14 mouse cellular contexts compared by ENCODE assay signal in the genomic region with DNA sequence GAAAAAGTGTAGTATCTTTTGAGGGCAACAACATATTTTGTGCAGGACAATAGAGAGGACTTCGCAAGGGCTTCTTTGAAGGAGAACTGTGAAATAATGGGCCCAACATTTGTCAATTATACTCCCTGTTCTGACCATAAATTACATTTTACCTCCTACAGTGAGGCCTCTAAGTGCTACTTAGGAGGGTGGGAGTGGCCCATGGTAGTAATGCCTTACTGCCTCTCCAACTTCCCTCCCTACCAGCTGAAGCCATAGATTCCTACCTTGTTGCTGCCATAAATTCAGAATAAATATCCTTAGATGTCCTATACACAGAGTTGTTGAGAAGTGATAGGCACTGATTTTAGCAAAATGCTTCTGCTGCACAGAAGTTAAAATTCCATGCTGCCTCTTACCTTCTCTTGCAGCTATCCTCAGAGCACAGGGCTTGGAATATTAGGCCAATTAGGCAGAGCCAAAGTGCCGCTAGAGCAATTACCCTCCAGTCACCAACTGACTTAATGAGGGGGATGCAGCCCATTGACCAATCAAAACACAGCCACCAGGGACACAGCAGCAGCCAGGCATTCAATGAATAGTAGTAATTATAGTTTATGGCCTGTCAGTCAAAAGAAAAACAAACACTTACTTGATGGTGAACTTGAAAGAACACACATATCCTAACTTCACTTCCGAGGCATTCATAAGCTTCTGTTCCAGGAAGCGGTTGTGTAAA. TPM values are rescaled to one million over a fixed set of nuclear protein-coding genes. Genes with fewer than 3 reads are reported as not detected.
DNase-seq lines count a peak whose midpoint lies in the region; ATAC-seq and TF ChIP-seq lines count a peak whose summit lies in the region.
"Had no signal": no experiment of that assay in that cellular context is flagged by ENCODE, and none has a peak within 500 bp of the region (broad histone marks: within the 10 kb centered on the region; RNA-seq: fewer than 3 reads in every experiment).

No protein-coding gene starts in this region.

- DNase-seq in layer of hippocampus, adult 2 months (ENCODE audit: low spot score in 2 of 2), result peak; percentile 14 to 16
- DNase-seq in layer of hippocampus, adult 18-20 months (ENCODE audit: low spot score in 2 of 2), result no peak
- DNase-seq in intestine, embryonic 14.5 days (ENCODE audit: low spot score), result no peak
- no peak for DNase-seq in thymus, postnatal 14 days
- no peak for DNase-seq in thymus, adult 2 months
- no peak for DNase-seq in adipocyte (ENCODE audit: low spot score)
- DNase-seq: cerebellum, adult 9-11 months; heart, postnatal 10 days; right cerebral cortex, postnatal 25 days had no signal

- ATAC-seq in forebrain, embryonic 13.5 days, result peak; percentile 96
- 0 out of 2 replicates have a peak, but pooled peaks have one; percentile 43 for ATAC-seq in intestine, embryonic 14.5 days (replicated peaks; ENCODE audit: low FRiP score, low TSS enrichment, low read depth)
- ATAC-seq in midbrain, embryonic 13.5 days, result peak; percentile 84
- ATAC-seq: lung, postnatal 0 days had no signal

- no peak for TF ChIP-seq CTCF in layer of hippocampus, adult 2 months (conservative IDR thresholded peaks at IDR 0.05)
- no peak for TF ChIP-seq CTCF in thymus, adult 2 months (IDR thresholded peaks at IDR 0.05; ENCODE audit: borderline replicate concordance, control insufficient read depth, extremely low read depth, insufficient read depth, low read length, poor library complexity)

- no peaks in the 10 kb centered on the region for H3K9me3 ChIP-seq in forebrain, embryonic 13.5 days (replicated peaks)
- H3K9me3 ChIP-seq in intestine, embryonic 14.5 days (ENCODE audit: control insufficient read depth, low read length), result no peaks in the 10 kb centered on the region
- no peaks in the 10 kb centered on the region for H3K9me3 ChIP-seq in midbrain, embryonic 13.5 days
- H3K9me3 ChIP-seq: limb, embryonic 15.5 days had no signal

- no peak for TF ChIP-seq POLR2A in thymus, adult 2 months (IDR thresholded peaks at IDR 0.05; ENCODE audit: control insufficient read depth, extremely low read depth, insufficient read depth, low read length, poor library complexity)

- WGBS in forebrain, embryonic 13.5 days, result 14% methylated on average over 4 of the region's 4 CpGs
- 60% methylated on average over 4 of the region's 4 CpGs for WGBS in intestine, embryonic 14.5 days
- 67% methylated on average over 4 of the region's 4 CpGs for WGBS in midbrain, embryonic 13.5 days
- WGBS in thymus, adult 2 months, result 97% methylated on average over 4 of the region's 4 CpGs

- H3K4me1 ChIP-seq in forebrain, embryonic 13.5 days, result peaks cover 20% of the 10 kb centered on the region
- no peaks in the 10 kb centered on the region for H3K4me1 ChIP-seq in intestine, embryonic 14.5 days (replicated peaks; ENCODE audit: control insufficient read depth, insufficient read depth, low read length)
- H3K4me1 ChIP-seq in midbrain, embryonic 13.5 days (replicated peaks), result peaks cover 11% of the 10 kb centered on the region
- no peaks in the 10 kb centered on the region for H3K4me1 ChIP-seq in thymus, adult 2 months (replicated peaks; ENCODE audit: control insufficient read depth, insufficient read depth, low read length)
- H3K4me1 ChIP-seq: limb, embryonic 15.5 days had no signal

- no peak overlapping the region for H3K27ac ChIP-seq in layer of hippocampus, adult 2 months
- peak overlapping the region; percentile 10; the same call in 1 of the 2 replicates for H3K27ac ChIP-seq in forebrain, embryonic 13.5 days
- no peak overlapping the region for H3K27ac ChIP-seq in intestine, embryonic 14.5 days (ENCODE audit: low read depth)
- no peak overlapping the region for H3K27ac ChIP-seq in midbrain, embryonic 13.5 days
- no peak overlapping the region for H3K27ac ChIP-seq in thymus, adult 2 months (ENCODE audit: control insufficient read depth, insufficient read depth, low read length)
- H3K27ac ChIP-seq: limb, embryonic 15.5 days had no signal

- H3K27me3 ChIP-seq in forebrain, embryonic 13.5 days, result peaks cover 12% of the 10 kb centered on the region
- no peaks in the 10 kb centered on the region for H3K27me3 ChIP-seq in intestine, embryonic 14.5 days (replicated peaks; ENCODE audit: control insufficient read depth, insufficient read depth, low read length)
- H3K27me3 ChIP-seq in midbrain, embryonic 13.5 days, result no peaks in the 10 kb centered on the region
- no peaks in the 10 kb centered on the region for H3K27me3 ChIP-seq in thymus, adult 2 months (ENCODE audit: control insufficient read depth, insufficient read depth, low read length)
- H3K27me3 ChIP-seq: limb, embryonic 15.5 days had no signal

- no peak overlapping the region for H3K9ac ChIP-seq in forebrain, embryonic 13.5 days
- no peak overlapping the region for H3K9ac ChIP-seq in intestine, embryonic 14.5 days (ENCODE audit: low read length)
- H3K9ac ChIP-seq in midbrain, embryonic 13.5 days (replicated peaks), result no peak overlapping the region
- H3K9ac ChIP-seq: limb, embryonic 15.5 days had no signal

- H3K36me3 ChIP-seq in forebrain, embryonic 13.5 days (ENCODE audit: poor library complexity, severe bottlenecking), result peaks cover 61% of the 10 kb centered on the region
- H3K36me3 ChIP-seq in intestine, embryonic 14.5 days (ENCODE audit: control insufficient read depth, insufficient read depth, low read length), result peaks cover 47% of the 10 kb centered on the region
- H3K36me3 ChIP-seq in midbrain, embryonic 13.5 days, result peaks cover 65% of the 10 kb centered on the region
- no peaks in the 10 kb centered on the region for H3K36me3 ChIP-seq in thymus, adult 2 months (ENCODE audit: control insufficient read depth, insufficient read depth, low read length)

- peak overlapping the region; percentile 14; the same call in 1 of the 2 replicates for H3K4me2 ChIP-seq in forebrain, embryonic 13.5 days
- no peak overlapping the region for H3K4me2 ChIP-seq in intestine, embryonic 14.5 days (ENCODE audit: low read length)
- H3K4me2 ChIP-seq in midbrain, embryonic 13.5 days (replicated peaks), result no peak overlapping the region
- H3K4me2 ChIP-seq: limb, embryonic 15.5 days had no signal

- no peak overlapping the region for H3K4me3 ChIP-seq in layer of hippocampus, adult 2 months
- H3K4me3 ChIP-seq in forebrain, embryonic 13.5 days, result no peak overlapping the region
- no peak overlapping the region for H3K4me3 ChIP-seq in intestine, embryonic 14.5 days (ENCODE audit: low read depth, low read length)
- H3K4me3 ChIP-seq in midbrain, embryonic 13.5 days (replicated peaks), result no peak overlapping the region
- H3K4me3 ChIP-seq in thymus, adult 2 months (ENCODE audit: control insufficient read depth, insufficient read depth, low read length), result no peak overlapping the region
- H3K4me3 ChIP-seq: limb, embryonic 15.5 days; myocyte had no signal

RNA-seq across cellular contexts. Expression of a gene that starts 29.4 kb away (rescaled TPM):
- 10 to 100 TPM; 32.1 to 34.3 TPM for total RNA-seq in layer of hippocampus, adult 2 months (2021)
- total RNA-seq in layer of hippocampus, adult 18-20 months (2021), result 10 to 100 TPM; 39.1 to 40.5 TPM
- 5.0 and 5.2 TPM in 2 replicates for polyA plus RNA-seq in forebrain, embryonic 13.5 days (2015; fragmentation: Nextera tagmentation; extraction: Ambion mirVana)
- polyA plus RNA-seq in intestine, embryonic 14.5 days (2014; fragmentation: Nextera tagmentation; extraction: Ambion mirVana), result 31.4 and 37.9 TPM in 2 replicates
- 4.7 and 5.9 TPM in 2 replicates for polyA plus RNA-seq in midbrain, embryonic 13.5 days (2015; fragmentation: Nextera tagmentation; extraction: Ambion mirVana)
- 29.2 and 29.4 TPM in 2 replicates for polyA plus RNA-seq in thymus, adult 2 months (2012; rRNA removed)

RNA-seq across cellular contexts. Expression of a gene that starts 40.9 kb away (rescaled TPM):
- 10 to 100 TPM; 19.0 to 23.0 TPM for total RNA-seq in layer of hippocampus, adult 2 months (2021)
- total RNA-seq in layer of hippocampus, adult 18-20 months (2021), result 10 to 100 TPM; 18.3 to 26.8 TPM
- polyA plus RNA-seq in forebrain, embryonic 13.5 days (2015; fragmentation: Nextera tagmentation; extraction: Ambion mirVana), result 32.4 and 39.9 TPM in 2 replicates
- polyA plus RNA-seq in intestine, embryonic 14.5 days (2014; fragmentation: Nextera tagmentation; extraction: Ambion mirVana), result 26.8 and 28.0 TPM in 2 replicates
- polyA plus RNA-seq in midbrain, embryonic 13.5 days (2015; fragmentation: Nextera tagmentation; extraction: Ambion mirVana), result 48.1 and 51.5 TPM in 2 replicates
- 8.4 and 9.2 TPM in 2 replicates for polyA plus RNA-seq in thymus, adult 2 months (2012; rRNA removed)

Comparison
In these comparisons a context has a peak if more than half of its experiments do, and no peak if none do; other contexts are left out.
1. DNase-seq: peak in layer of hippocampus, adult 2 months (2 of 2); none in layer of hippocampus, adult 18-20 months (0 of 2), intestine, embryonic 14.5 days (single experiment), thymus, postnatal 14 days (single experiment), thymus, adult 2 months (single experiment) and adipocyte (single experiment).
2. ATAC-seq: peak in every context shown above with its lines; median percentile 96 in forebrain, embryonic 13.5 days; 84 in midbrain, embryonic 13.5 days; 43 in intestine, embryonic 14.5 days.